Mouse (Mus musculus): ENCODE measurements around the gene Golga7b. TPM values are rescaled to one million over a fixed set of nuclear protein-coding genes. Genes with fewer than 3 reads are reported as not detected.

Gene Golga7b
- total RNA-seq, 2 experiments from 2014 or later: 0.99 to 2.3 TPM

DNA sequence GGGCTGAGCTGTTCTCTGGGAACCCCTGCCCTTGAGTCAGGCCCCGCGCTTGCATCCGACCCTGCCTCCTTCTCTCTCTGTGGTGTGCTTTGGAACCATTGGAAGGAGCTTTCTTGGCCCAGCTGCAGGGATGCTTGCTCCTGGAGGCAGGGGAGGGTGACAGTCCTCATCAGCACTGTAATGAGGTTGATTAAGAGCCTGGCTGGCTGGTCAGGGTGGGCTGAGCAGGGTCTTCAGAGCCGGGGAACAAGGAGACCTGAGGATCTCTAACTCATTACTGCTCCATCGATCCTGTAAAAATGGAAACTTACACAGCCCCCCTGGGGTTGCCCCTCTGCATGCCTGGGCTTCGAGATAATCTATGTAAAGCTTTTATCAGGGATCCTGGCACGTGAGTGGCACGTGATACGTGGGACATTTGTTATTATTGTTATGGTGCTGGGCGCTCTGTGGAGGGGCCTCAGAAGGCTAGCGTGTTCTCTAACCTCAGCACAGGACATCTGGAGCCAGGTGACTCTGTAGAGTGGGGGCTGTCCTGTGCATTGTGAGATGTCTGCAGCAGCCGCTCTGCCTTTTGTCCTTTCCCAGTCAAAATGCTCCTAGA is 55.9 kb downstream of the Golga7b start:
- DNase-seq: no peak

DNA sequence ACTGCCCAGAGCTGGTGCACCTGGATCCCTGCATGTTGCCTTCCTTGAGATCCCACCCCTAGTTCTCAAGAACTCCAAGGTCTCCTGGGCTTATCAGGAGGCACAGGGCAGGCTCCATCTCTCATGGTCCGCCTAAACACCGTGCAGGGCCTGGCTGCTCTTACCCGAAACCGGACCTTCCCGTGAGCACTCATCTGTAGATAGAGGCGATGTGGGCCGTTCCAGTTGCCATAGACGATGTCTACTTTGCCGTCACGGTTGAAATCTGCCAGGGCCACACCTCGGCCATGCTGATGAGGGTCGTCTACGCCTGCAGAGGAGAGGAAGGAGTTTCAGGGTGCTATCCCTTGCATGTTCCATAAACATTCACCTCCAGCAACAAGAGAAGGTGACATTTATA is 57.1 kb downstream of the Golga7b start:
- DNase-seq: no peak

DNA sequence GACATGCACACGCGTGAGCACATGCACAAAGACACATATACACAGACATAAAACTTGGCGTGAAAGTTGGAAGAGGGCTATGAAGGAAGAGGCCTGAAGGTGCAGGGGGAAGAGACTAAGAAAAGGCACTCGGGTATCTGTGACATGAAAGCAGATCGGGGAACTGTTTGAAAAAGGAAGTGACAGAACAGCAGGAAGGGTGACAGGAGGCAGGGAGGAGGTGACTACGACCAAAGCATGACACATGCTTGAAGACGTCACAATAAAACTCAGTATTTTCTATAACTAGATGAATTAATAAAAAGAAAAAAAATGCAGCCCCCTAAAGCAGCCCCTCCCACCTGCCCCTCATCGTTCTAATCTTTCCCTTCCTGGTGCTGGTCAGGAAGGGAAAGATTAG is 58.4 kb downstream of the Golga7b start:
- DNase-seq: no peak

GRCm38 (mm10) chr19:42306202-42306601 is 58.8 kb downstream of the Golga7b start:
- DNase-seq: no peak

DNA sequence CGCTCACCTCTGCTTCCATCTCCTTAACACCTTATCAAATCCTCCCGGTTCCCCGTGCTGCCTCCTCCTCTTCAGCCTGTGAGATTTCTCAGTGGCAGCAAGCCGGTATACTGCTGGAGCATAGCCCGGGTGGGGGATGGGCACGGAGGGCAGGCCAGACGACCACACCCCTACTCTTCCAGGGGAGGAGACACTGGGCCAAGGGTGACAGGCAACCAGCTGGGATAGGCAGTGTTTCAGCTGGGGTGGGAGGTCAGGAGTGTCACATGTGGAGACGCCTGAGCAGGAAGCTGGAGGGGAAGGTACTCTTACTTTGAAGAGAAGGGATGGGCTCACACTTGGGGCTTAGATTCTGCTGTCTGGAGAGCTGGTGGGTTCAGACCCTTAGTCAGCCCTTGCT is 59.6 kb downstream of the Golga7b start:
- DNase-seq: no peak

- no peak for DNase-seq
Measured at GRCm38 (mm10) chr19:42308931-42309330, 61.6 kb downstream of the Golga7b start.

- no peak for DNase-seq
Measured at GRCm38 (mm10) chr19:42311332-42311731, 64.0 kb downstream of the Golga7b start.

DNA sequence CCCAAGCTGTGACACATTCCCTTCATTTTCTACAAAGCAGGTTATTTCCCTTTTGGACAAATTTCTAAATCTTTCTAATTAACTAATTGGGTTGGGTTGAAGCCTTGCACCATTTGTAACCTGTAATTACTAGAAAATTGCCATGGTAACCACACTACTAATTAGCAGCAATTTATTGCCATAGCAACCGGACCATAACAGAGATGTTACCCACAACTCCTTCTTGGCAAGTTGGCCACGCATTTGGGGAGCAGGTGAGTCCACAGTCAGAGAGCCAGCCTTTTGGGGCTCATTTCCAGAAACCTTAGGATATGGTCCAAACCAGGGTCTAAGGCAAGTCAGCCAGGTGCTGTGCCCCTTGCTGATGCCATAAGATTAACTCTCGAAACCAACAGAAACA is 64.8 kb downstream of the Golga7b start:
- DNase-seq: no peak

DNA sequence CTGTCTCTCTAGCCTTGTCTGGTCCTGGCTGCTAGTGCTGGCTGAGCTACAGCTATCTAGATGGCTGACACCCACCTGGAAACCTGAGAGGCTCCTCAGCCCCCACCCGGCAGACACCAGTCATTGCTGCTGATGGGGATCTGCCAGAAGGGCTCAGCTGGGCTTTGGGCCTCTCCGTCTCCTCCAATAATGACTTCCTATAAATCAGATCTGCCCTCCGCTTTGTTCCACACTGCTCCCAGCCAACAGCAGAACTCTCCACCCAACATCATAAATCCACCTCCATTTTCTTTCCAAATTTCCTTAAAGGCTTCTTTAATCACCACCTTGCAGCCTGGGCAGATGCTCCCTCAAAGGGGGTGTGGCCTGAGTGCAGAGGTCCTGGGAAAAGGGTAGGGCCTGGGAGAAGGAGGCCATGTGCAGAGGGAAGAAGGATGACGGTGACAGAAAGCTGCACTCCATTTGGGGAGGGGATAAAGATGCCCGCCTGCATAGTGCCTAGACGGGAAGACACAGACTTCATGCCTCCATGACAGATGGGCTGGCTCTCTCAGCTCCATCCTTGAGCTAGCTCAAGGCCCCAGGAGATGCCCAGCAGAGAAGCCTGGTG is 67.8 kb downstream of the Golga7b start:
- DNase-seq: no peak

DNA sequence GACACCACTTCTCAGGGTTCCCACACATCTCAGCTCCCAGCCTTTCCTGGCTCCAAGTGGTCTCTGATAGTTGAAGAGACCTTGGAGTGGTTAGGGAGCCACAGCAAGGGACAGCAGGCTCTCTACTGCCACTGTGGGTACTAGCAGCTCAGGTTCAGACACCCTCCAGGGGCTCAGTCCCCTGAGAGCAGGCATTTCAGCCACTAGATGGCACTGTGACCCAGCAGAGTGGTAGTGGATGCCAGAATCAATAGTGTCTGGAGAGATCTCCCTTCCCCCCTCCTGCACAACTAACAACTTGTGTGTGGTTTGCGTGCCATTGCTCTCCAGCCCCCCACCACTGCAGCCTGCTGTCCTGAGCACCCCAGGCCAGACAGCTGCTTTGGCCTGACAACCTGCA is 68.5 kb downstream of the Golga7b start:
- peak; percentile 88 for DNase-seq

GRCm38 (mm10) chr19:42316525-42316924 is 69.2 kb downstream of the Golga7b start:
- peak; percentile 54 for DNase-seq

DNA sequence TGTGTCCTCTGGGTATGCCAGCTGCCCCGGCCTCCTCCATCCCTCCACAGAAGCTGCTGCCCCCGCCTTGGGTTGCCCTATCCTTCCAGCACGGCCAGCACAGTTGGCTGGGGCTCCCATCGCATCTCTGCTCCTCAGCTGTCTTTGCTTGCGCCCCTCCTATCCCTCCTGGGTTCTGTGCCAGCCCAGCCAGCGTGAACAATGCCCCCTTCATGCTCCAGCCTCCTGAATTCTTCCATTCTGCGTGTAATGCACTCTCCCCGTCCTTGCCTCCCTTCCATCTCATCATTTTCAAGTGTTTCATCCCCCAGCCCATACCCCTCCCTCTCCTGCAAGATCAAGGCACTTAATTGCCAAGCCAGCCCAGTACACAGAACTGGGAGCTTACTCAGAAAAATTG is 69.6 kb downstream of the Golga7b start:
- no peak for DNase-seq

- DNase-seq: no peak
Measured at GRCm38 (mm10) chr19:42317648-42318425, 70.5 kb downstream of the Golga7b start.

Small RNA genes lying within 50 kb of the gene (microRNA-seq; reads per million reads assigned to microRNA genes)
- gene Gm26339 (not detected), gene Mir3085 (not detected)

Other genes with a start within 250 kb of the Golga7b start
- 1 to 10 TPM; 2.2 to 5.9 TPM for gene Ankrd2, start 211.6 kb upstream of the Golga7b start, total RNA-seq (2021)
- gene Hoga1, start 202.0 kb upstream of the Golga7b start, total RNA-seq (2021): 10 to 100 TPM; 24.6 to 39.9 TPM
- 1 to 10 TPM in 1 of 2 experiments, under 1 TPM in 1; 0.75 to 1.3 TPM for gene 4933411K16Rik, start 195.3 kb upstream of the Golga7b start, total RNA-seq (2021)
- 1 to 10 TPM; 6.5 to 9.7 TPM for gene Morn4, start 161.2 kb upstream of the Golga7b start, total RNA-seq (2021)
- 10 to 100 TPM; 37.0 to 41.3 TPM for gene Pi4k2a, start 157.1 kb upstream of the Golga7b start, total RNA-seq (2021)
- gene Avpi1, start 118.5 kb upstream of the Golga7b start, total RNA-seq (2021): 10 to 100 TPM; 15.9 to 33.2 TPM
- gene Marveld1, start 100.2 kb upstream of the Golga7b start, total RNA-seq (2021): 10 to 100 TPM; 42.0 to 46.4 TPM
- gene Zfyve27, start 83.6 kb upstream of the Golga7b start, total RNA-seq (2021): 10 to 100 TPM; 36.9 to 52.9 TPM
- 1 to 10 TPM; 5.1 to 6.2 TPM for gene Sfrp5, start 45.3 kb upstream of the Golga7b start, total RNA-seq (2021)
- gene Crtac1, start 184.2 kb downstream of the Golga7b start, total RNA-seq (2021): 1 to 10 TPM in 1 of 2 experiments, under 1 TPM in 1; 0.63 to 1.3 TPM